Mouse (Mus musculus) midbrain, postnatal 0 days (tissue): ENCODE results near the gene Ripor3. TPM values are rescaled to one million over a fixed set of nuclear protein-coding genes. Genes with fewer than 3 reads are reported as not detected.

ENCODE experiments used
- ATAC-seq: fragments of 200-750 bp; cut with Nextera tagmentation; 2 replicates; pipeline ENCODE4 v1.8.0; 2017; ENCODE audit warnings: moderate number of reproducible peaks, mild to moderate bottlenecking, moderate TSS enrichment, moderate library complexity; ENCODE audit not compliant: low FRiP score
- DNase-seq: peaks from one replicate; pipeline ENCODE4 v3.0.0-alpha.2; 2015; ENCODE audit warnings: low spot score
- H3K27ac ChIP-seq: fragments of 300-500 bp; sonication (generic); 2 replicates; pipeline ENCODE4 v1.5.1; 2014; ENCODE audit warnings: low read depth, mild to moderate bottlenecking, low read length, mixed read lengths
- H3K27me3 ChIP-seq: fragments of 300-500 bp; sonication (generic); 2 replicates; pipeline ENCODE4 v1.6.1; 2014; ENCODE audit warnings: low read length, control low read depth, mixed read lengths; ENCODE audit not compliant: insufficient read depth
- H3K36me3 ChIP-seq: fragments of 300-500 bp; sonication (generic); 2 replicates; pipeline ENCODE4 v1.6.1; 2014; ENCODE audit warnings: low read length, control low read depth, mixed read lengths; ENCODE audit not compliant: insufficient read depth
- H3K4me1 ChIP-seq: fragments of 300-500 bp; sonication (generic); 2 replicates; pipeline ENCODE4 v1.6.1; 2014; ENCODE audit warnings: mild to moderate bottlenecking, control low read depth, antibody characterized with exemption, low read length, mixed read lengths; ENCODE audit not compliant: insufficient read depth
- H3K4me2 ChIP-seq: fragments of 300-500 bp; sonication (generic); 2 replicates; pipeline ENCODE4 v1.6.1; 2014; ENCODE audit warnings: low read depth, mild to moderate bottlenecking, low read length, mixed read lengths; ENCODE audit not compliant: poor library complexity, severe bottlenecking
- H3K4me3 ChIP-seq: fragments of 300-500 bp; sonication (generic); 2 replicates; pipeline ENCODE4 v1.5.1; 2014; ENCODE audit warnings: low read depth, mild to moderate bottlenecking, low read length, moderate library complexity
- H3K9ac ChIP-seq: fragments of 300-500 bp; sonication (generic); replicated peaks from 2 replicates; pipeline ENCODE4 v1.6.1; 2014; ENCODE audit warnings: mild to moderate bottlenecking, low read length, moderate library complexity, mixed read lengths; ENCODE audit not compliant: poor library complexity, severe bottlenecking
- H3K9me3 ChIP-seq: fragments of 300-500 bp; sonication (generic); 2 replicates; pipeline ENCODE4 v1.6.1; 2016; ENCODE audit warnings: low read length, control low read depth
- CTCF ChIP-seq: IDR thresholded peaks from 2 replicates; pipeline ENCODE4 v1.5.1; 2016; ENCODE audit warnings: antibody characterized with exemption, mild to moderate bottlenecking
- WGBS: fragments of 180-500 bp; shearing (Covaris S2); extraction: QIAGEN DNeasy Blood & Tissue Kit; methylation state at CpG from one replicate; pipeline ENCODE4 v1.1.7; 2014; 5-methylcytosine and 5-hydroxymethylcytosine counted together
- polyA plus RNA-seq: library from polyadenylated mRNA; unstranded; fragments of >200 nt; fragmentation: Nextera tagmentation; extraction: Ambion mirVana; gene quantifications from 2 replicates; pipeline ENCODE4 v1.2.1, GENCODE M21; 2015
- total RNA-seq: library from RNA; depleted of rRNA; stranded (reverse); fragments of >200 nt; gene quantifications from 2 replicates; pipeline ENCODE4 v1.2.3, GENCODE M21; 2014

The Ripor3 gene
- total and polyA plus RNA-seq, 2 experiments from 2014 or later: 0.28 to 0.99 TPM

DNA sequence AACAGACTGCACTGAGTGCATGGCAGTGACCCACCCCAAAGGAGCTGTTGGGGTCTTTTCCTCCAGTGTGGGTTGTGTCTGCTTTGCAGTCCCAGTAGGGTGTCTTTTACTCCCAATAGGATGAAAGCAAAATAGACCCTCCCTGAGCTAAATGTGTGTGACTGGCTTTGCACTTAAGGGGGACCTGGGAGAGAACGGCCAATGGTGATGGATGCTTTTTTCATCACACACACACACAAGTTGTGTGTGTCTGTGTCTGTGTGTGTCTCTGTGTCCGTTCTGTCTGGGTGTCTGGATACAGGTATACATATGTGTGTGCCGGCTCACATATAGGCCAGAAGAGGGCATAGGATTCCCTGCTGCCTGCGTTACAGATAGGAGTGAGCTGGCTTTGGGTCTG is 69.1 kb downstream of the Ripor3 start:
- H3K27me3 ChIP-seq: no peaks in the 10 kb centered on the region
- H3K4me1 ChIP-seq: peaks cover 28% of the 10 kb centered on the region; the same call in 1 of the 2 replicates
- ATAC-seq: no peak
- H3K4me2 ChIP-seq: no peak overlapping the region
- 59% methylated on average over 4 of the region's 4 CpGs for WGBS
- H3K4me3 ChIP-seq: no peak overlapping the region
- H3K9me3 ChIP-seq: no peaks in the 10 kb centered on the region
- H3K27ac ChIP-seq: no peak overlapping the region
- no peak for DNase-seq
- H3K36me3 ChIP-seq: no peaks in the 10 kb centered on the region; the same call in none of the 2 replicates
- peak; percentile 44 for TF ChIP-seq CTCF
- no peak overlapping the region for H3K9ac ChIP-seq

DNA sequence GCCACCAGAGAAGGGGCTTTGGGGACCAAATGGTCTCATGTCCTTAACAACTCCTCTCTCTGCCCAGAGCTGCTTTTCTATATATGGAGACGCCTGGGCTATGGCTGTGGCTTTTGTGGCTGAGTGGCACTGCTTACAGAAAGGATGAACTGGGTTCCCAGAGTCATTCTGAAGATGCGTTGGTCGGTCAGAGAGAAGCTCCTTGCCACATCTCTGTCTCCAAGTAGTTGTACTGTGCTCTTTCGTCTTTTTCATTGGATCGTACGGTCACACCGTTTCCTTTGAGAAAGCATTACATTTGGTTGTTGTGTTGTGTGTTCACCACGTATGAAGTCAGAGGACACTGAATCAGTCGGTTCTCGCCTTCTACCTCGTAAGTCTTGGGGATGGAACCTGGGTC is 69.8 kb downstream of the Ripor3 start:
- Histone ChIP-seq H3K4me3 (no peak overlapping the region), H3K4me1 (peaks cover 27% of the 10 kb centered on the region; the same call in 1 of the 2 replicates), H3K36me3 (no peaks in the 10 kb centered on the region; the same call in none of the 2 replicates), H3K4me2 (no peak overlapping the region), H3K27me3 (no peaks in the 10 kb centered on the region), H3K27ac (no peak overlapping the region), H3K9ac (no peak overlapping the region), H3K9me3 (no peaks in the 10 kb centered on the region)
- no peak for TF ChIP-seq CTCF
- DNase-seq: no peak
- ATAC-seq: no peak
- 92% methylated on average over 11 of the region's 11 CpGs for WGBS

DNA sequence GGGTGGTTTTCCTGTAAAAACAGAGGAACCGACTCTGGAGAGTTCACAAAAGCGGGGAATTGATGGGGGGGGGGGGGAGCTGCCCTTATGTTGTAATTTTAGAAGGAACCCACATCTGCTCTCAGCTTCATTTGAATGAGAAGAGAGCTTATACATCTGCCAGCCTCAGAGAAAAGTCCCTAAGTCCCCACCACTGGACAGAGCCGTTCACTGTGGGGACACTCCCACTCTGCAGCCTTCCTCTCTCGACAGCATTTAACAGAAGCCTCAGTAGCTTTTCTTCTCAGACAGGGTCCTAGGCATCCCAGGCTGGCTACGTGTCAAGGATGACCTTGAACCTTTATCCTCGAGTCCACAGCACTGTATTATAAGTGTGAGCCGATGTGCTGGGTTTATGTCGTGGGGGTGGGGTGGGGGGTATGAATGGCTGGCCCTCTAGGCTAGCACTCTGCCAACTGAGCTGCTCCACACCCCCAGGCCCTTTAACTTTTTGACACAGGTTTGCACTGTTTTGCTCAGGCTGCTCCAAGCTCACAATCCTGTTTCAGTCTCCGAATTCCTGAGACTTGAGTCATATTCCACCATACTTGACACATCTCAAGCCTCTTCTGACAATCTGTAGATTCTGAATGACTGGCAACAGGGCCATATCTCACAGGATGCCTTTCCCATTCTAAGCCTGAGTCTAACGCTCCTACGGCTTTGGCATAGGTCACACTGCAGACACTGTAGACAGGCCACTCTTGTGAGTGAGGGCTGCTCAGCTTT is 70.6 kb downstream of the Ripor3 start:
- Histone ChIP-seq H3K27me3 (no peaks in the 10 kb centered on the region), H3K4me2 (no peak overlapping the region), H3K4me1 (peaks cover 24% of the 10 kb centered on the region; the same call in 1 of the 2 replicates), H3K27ac (no peak overlapping the region), H3K4me3 (no peak overlapping the region), H3K36me3 (no peaks in the 10 kb centered on the region; the same call in none of the 2 replicates), H3K9me3 (no peaks in the 10 kb centered on the region), H3K9ac (no peak overlapping the region)
- TF ChIP-seq CTCF: no peak
- DNase-seq (no peak), ATAC-seq (no peak)
- WGBS: 55% methylated on average over 11 of the region's 11 CpGs

DNA sequence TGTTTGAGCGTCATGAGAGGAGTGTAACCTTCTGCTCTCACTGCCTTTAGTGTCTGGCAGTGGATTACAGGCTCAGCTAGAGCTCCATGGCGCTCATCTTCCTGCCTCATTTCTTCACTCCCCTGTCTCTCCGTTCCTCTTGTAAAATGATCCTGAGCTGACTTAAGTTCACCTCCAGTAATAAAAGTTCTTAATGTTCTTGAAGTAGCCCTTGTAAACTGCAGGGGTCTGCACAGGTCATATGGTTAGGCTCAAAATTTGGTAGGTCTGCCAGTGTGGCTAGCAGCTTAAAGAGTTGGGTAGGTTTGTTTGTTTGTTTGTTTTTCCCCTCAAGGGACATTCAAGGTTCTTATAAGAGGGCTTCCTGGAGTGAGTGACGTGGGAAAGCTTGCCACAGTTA is 71.2 kb downstream of the Ripor3 start:
- H3K36me3 ChIP-seq: no peaks in the 10 kb centered on the region; the same call in none of the 2 replicates
- H3K9ac ChIP-seq: no peak overlapping the region
- peaks cover 25% of the 10 kb centered on the region; the same call in 1 of the 2 replicates for H3K4me1 ChIP-seq
- H3K4me3 ChIP-seq: no peak overlapping the region
- H3K27me3 ChIP-seq: no peaks in the 10 kb centered on the region
- no peak for TF ChIP-seq CTCF
- no peak for DNase-seq
- no peak for ATAC-seq
- WGBS: 67% methylated on average over 4 of the region's 4 CpGs
- H3K4me2 ChIP-seq: no peak overlapping the region
- no peak overlapping the region for H3K27ac ChIP-seq
- no peaks in the 10 kb centered on the region for H3K9me3 ChIP-seq

DNA sequence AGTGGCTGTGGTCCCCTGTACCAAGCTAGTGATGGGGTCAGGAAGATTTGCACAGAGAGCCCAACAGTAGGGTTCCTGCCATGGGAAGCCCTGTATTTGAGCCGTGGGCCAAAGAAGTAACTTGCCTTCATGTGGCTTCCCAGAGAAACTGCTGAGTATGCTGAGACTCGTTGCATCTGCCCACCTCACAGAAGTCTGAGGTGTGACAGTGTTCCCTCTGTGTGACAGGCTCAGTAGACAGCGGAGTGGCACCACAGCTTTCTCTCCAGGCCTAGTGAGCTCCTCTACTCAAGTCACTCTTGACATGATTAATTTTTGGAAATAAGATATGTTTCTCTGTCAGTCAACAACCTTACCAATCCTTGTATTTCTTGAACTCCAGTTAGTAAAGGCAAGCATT is 71.6 kb downstream of the Ripor3 start:
- no peak for ATAC-seq
- H3K4me1 ChIP-seq: peaks cover 29% of the 10 kb centered on the region; the same call in 1 of the 2 replicates
- 75% methylated on average over 3 of the region's 3 CpGs for WGBS

DNA sequence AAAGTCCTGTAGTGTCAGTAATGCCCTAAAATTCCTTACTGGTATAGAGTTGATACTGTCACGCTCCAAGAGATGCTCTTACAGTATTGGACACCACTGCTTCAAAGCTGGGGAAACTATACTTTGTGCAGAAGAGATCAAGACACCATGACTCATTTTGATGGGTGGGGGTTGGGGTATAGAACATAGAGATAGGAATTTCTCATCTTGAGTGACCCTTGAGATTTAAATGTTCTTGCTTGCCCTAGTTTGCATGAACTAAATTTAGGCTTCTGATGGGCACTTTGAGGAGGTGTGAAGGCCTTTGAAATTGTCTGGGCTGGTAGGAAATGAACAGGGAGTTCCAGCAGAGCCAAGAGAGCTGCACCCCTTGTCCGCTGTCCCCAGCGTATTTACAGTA is 74.5 kb downstream of the Ripor3 start:
- no peaks in the 10 kb centered on the region; the same call in 1 of the 2 replicates for H3K36me3 ChIP-seq
- H3K27ac ChIP-seq: no peak overlapping the region
- H3K4me3 ChIP-seq: no peak overlapping the region
- WGBS: 81% methylated on average over 3 of the region's 3 CpGs
- H3K4me2 ChIP-seq: no peak overlapping the region
- H3K9me3 ChIP-seq: no peaks in the 10 kb centered on the region
- peaks cover 11% of the 10 kb centered on the region; the same call in 1 of the 2 replicates for H3K4me1 ChIP-seq
- no peak overlapping the region for H3K9ac ChIP-seq
- DNase-seq (no peak), ATAC-seq (no peak)
- no peak for TF ChIP-seq CTCF
- H3K27me3 ChIP-seq: no peaks in the 10 kb centered on the region

More for the DNA sequence above, 71.6 kb downstream of the Ripor3 start:
- no peak overlapping the region for H3K4me3 ChIP-seq
- H3K27me3 ChIP-seq: no peaks in the 10 kb centered on the region
- TF ChIP-seq CTCF: no peak
- DNase-seq: no peak
- H3K36me3 ChIP-seq: no peaks in the 10 kb centered on the region; the same call in none of the 2 replicates
- no peak overlapping the region for H3K27ac ChIP-seq
- H3K9me3 ChIP-seq: no peaks in the 10 kb centered on the region
- no peak overlapping the region for H3K4me2 ChIP-seq
- H3K9ac ChIP-seq: no peak overlapping the region
